In genomic region chr14:73239857-73240256, GRCm38 (mm10) we compare ENCODE assay signal across 8 mouse cellular contexts. TPM values are rescaled to one million over a fixed set of nuclear protein-coding genes. Genes with fewer than 3 reads are reported as not detected.
DNase-seq lines count a peak whose midpoint lies in the region; ATAC-seq lines count a peak whose summit lies in the region.

No protein-coding gene starts in this region.

- no peak overlapping the region for H3K4me2 ChIP-seq in forebrain, embryonic 13.5 days
- H3K4me2 ChIP-seq in forebrain, embryonic 15.5 days (replicated peaks): no peak overlapping the region
- peak overlapping the region; percentile 36 for H3K4me2 ChIP-seq in kidney, embryonic 14.5 days (replicated peaks; ENCODE audit: low read depth, low read length)

- no peak for ATAC-seq in forebrain, embryonic 13.5 days
- ATAC-seq in forebrain, embryonic 15.5 days (replicated peaks): no peak
- ATAC-seq in kidney, embryonic 14.5 days (ENCODE audit: low FRiP score, low TSS enrichment): no peak

- peak overlapping the region; percentile 25; the same call in 1 of the 2 replicates for H3K4me3 ChIP-seq in forebrain, embryonic 13.5 days
- H3K4me3 ChIP-seq in forebrain, embryonic 15.5 days: no peak overlapping the region
- H3K4me3 ChIP-seq in kidney, embryonic 14.5 days (ENCODE audit: low read length): peak overlapping the region; percentile 55
- peak overlapping the region; percentile 75 for H3K4me3 ChIP-seq in macrophage (ENCODE audit: inconsistent target)

- 46% methylated on average over 3 of the region's 3 CpGs for WGBS in forebrain, embryonic 13.5 days
- 48% methylated on average over 3 of the region's 3 CpGs for WGBS in forebrain, embryonic 15.5 days
- 46% methylated on average over 3 of the region's 3 CpGs for WGBS in kidney, embryonic 14.5 days
- 37% methylated on average over 3 of the region's 3 CpGs for WGBS in macrophage (ENCODE audit: missing documents)

- no peak overlapping the region for H3K9ac ChIP-seq in forebrain, embryonic 13.5 days
- H3K9ac ChIP-seq in forebrain, embryonic 15.5 days (replicated peaks): no peak overlapping the region
- 0 out of 2 replicates have a peak overlapping the region, but pooled peaks have one; percentile 65 for H3K9ac ChIP-seq in kidney, embryonic 14.5 days (ENCODE audit: low read depth, low read length)

- no peaks in the 10 kb centered on the region for H3K27me3 ChIP-seq in forebrain, embryonic 13.5 days
- H3K27me3 ChIP-seq in forebrain, embryonic 15.5 days: no peaks in the 10 kb centered on the region
- no peaks in the 10 kb centered on the region for H3K27me3 ChIP-seq in kidney, embryonic 14.5 days (ENCODE audit: control insufficient read depth, insufficient read depth, low read length)

- peaks cover 74% of the 10 kb centered on the region for H3K79me2 ChIP-seq in macrophage (ENCODE audit: inconsistent target)

- no peaks in the 10 kb centered on the region for H3K9me3 ChIP-seq in forebrain, embryonic 13.5 days (replicated peaks)
- H3K9me3 ChIP-seq in forebrain, embryonic 15.5 days: no peaks in the 10 kb centered on the region
- H3K9me3 ChIP-seq in kidney, embryonic 14.5 days (ENCODE audit: control insufficient read depth, low read length): no peaks in the 10 kb centered on the region

- no peak for DNase-seq in kidney, postnatal 4 days
- peak; percentile 24 for DNase-seq in retina, embryonic 14.5 days (ENCODE audit: low spot score)
- no peak for DNase-seq in retina, postnatal 1 day
- no peak for DNase-seq in testis, postnatal 10 days (ENCODE audit: low spot score)

- H3K4me1 ChIP-seq in forebrain, embryonic 13.5 days: peaks cover 9% of the 10 kb centered on the region
- peaks cover 14% of the 10 kb centered on the region for H3K4me1 ChIP-seq in forebrain, embryonic 15.5 days
- H3K4me1 ChIP-seq in kidney, embryonic 14.5 days (ENCODE audit: control insufficient read depth, insufficient read depth, low read length): peaks cover 6% of the 10 kb centered on the region

- no peaks in the 10 kb centered on the region for H3K36me3 ChIP-seq in forebrain, embryonic 13.5 days (ENCODE audit: poor library complexity, severe bottlenecking)
- no peaks in the 10 kb centered on the region for H3K36me3 ChIP-seq in forebrain, embryonic 15.5 days
- peaks cover 7% of the 10 kb centered on the region; the same call in 1 of the 2 replicates for H3K36me3 ChIP-seq in kidney, embryonic 14.5 days (ENCODE audit: control insufficient read depth, insufficient read depth, low read length)
- peaks cover 6% of the 10 kb centered on the region; the same call in 1 of the 2 replicates for H3K36me3 ChIP-seq in macrophage (ENCODE audit: inconsistent target)

- H3K27ac ChIP-seq in forebrain, embryonic 13.5 days: no peak overlapping the region
- H3K27ac ChIP-seq in forebrain, embryonic 15.5 days (replicated peaks): no peak overlapping the region
- H3K27ac ChIP-seq in kidney, embryonic 14.5 days (ENCODE audit: low read depth, low read length): no peak overlapping the region
- peak overlapping the region; percentile 86 for H3K27ac ChIP-seq in macrophage

RNA-seq across cellular contexts. Expression of gene Lpar6, which starts 2.2 kb away (rescaled TPM):
- 9.0 and 9.4 TPM in 2 replicates for polyA plus RNA-seq in forebrain, embryonic 13.5 days (2015; fragmentation: Nextera tagmentation; extraction: Ambion mirVana)
- polyA plus RNA-seq in forebrain, embryonic 15.5 days (2015; fragmentation: Nextera tagmentation; extraction: Ambion mirVana): 4.9 TPM in 2 replicates
- 15.5 and 15.7 TPM in 2 replicates for polyA plus RNA-seq in kidney, embryonic 14.5 days (2014; fragmentation: Nextera tagmentation; extraction: Ambion mirVana)
- total RNA-seq in macrophage (2018; cell fraction: chromatin; rRNA removed): 100 to 1,000 TPM in 1 of 26 experiments, 10 to 100 TPM in 17, 1 to 10 TPM in 8; 2.1 to 123 (median 25.2) TPM
- 10 to 100 TPM in 13 of 26 experiments, 1 to 10 TPM in 12, under 1 TPM in 1; 0.91 to 37.2 (median 9.2) TPM for total RNA-seq in macrophage (2018; cell fraction: cytosol; rRNA removed)
- 100 to 1,000 TPM in 6 of 26 experiments, 10 to 100 TPM in 14, 1 to 10 TPM in 6; 2.7 to 224 (median 41.1) TPM for total RNA-seq in macrophage (2018; cell fraction: nucleus; rRNA removed)
- polyA plus RNA-seq in macrophage (2018): 25.3 to 29.9 TPM (median 28.8 TPM) in 3 replicates
